Comparison of ENCODE assay signal across 8 mouse cellular contexts in genomic region chr9:118099395-118099794, GRCm38 (mm10). TPM values are rescaled to one million over a fixed set of nuclear protein-coding genes. Genes with fewer than 3 reads are reported as not detected.
DNase-seq lines count a peak whose midpoint lies in the region; ATAC-seq and TF ChIP-seq lines count a peak whose summit lies in the region.

No protein-coding gene starts in this region.

- no peak for TF ChIP-seq POLR2A in kidney, adult 2 months (IDR thresholded peaks at IDR 0.05; ENCODE audit: low read depth, low read length)

- H3K4me1 ChIP-seq in kidney, adult 2 months (ENCODE audit: control insufficient read depth, insufficient read depth, low read length) = no peaks in the 10 kb centered on the region
- H3K4me1 ChIP-seq in hindbrain, postnatal 0 days (ENCODE audit: insufficient read depth, low read length) = no peaks in the 10 kb centered on the region

- ATAC-seq in hindbrain, postnatal 0 days = peak; percentile 79

- no peaks in the 10 kb centered on the region for H3K9me3 ChIP-seq in hindbrain, postnatal 0 days (ENCODE audit: low read length)

- peak; percentile 5 for DNase-seq in kidney, adult 2 months
- no peak for DNase-seq in kidney, postnatal 10 days
- DNase-seq in CD4-positive helper T cell, adult 2 months (ENCODE audit: low read depth, low spot score) = peak; percentile 39
- DNase-seq in R1 (ENCODE audit: low read depth, low spot score) = peak; percentile 32
- DNase-seq in hindbrain, postnatal 0 days (ENCODE audit: low spot score) = peak; percentile 77
- DNase-seq in yolk sac, embryonic 10.5 days (ENCODE audit: low spot score) = no peak
- DNase-seq in heart, postnatal 4 days = no peak
- no peak for DNase-seq in neural tube, embryonic 10.5 days (ENCODE audit: extremely low spot score, low spot score)

- no peak overlapping the region for H3K4me2 ChIP-seq in hindbrain, postnatal 0 days (ENCODE audit: low read depth, low read length)

- no peak for TF ChIP-seq CTCF in kidney, adult 2 months (conservative IDR thresholded peaks at IDR 0.05; ENCODE audit: insufficient read depth, insufficient read length, low read depth, low read length)
- peak; percentile 74 for TF ChIP-seq CTCF in hindbrain, postnatal 0 days (IDR thresholded peaks at IDR 0.05; ENCODE audit: low read depth)

- no peak overlapping the region for H3K27ac ChIP-seq in kidney, adult 2 months (ENCODE audit: insufficient read depth, low read depth, low read length)
- no peak overlapping the region for H3K27ac ChIP-seq in hindbrain, postnatal 0 days

- WGBS in kidney, adult 2 months = 35% methylated on average over 4 of the region's 4 CpGs
- 47% methylated on average over 4 of the region's 4 CpGs for WGBS in hindbrain, postnatal 0 days

- H3K36me3 ChIP-seq in kidney, adult 2 months (ENCODE audit: control insufficient read depth, insufficient read depth, low read length) = no peaks in the 10 kb centered on the region
- H3K36me3 ChIP-seq in hindbrain, postnatal 0 days (ENCODE audit: insufficient read depth, low read length) = no peaks in the 10 kb centered on the region

- no peak overlapping the region for H3K9ac ChIP-seq in hindbrain, postnatal 0 days (replicated peaks; ENCODE audit: low read length)

- no peak overlapping the region for H3K4me3 ChIP-seq in kidney, adult 2 months (ENCODE audit: insufficient read depth, low read depth, low read length)
- H3K4me3 ChIP-seq in hindbrain, postnatal 0 days (ENCODE audit: low read length) = no peak overlapping the region

- H3K27me3 ChIP-seq in kidney, adult 2 months (replicated peaks; ENCODE audit: control insufficient read depth, insufficient read depth, low read length) = no peaks in the 10 kb centered on the region
- no peaks in the 10 kb centered on the region for H3K27me3 ChIP-seq in hindbrain, postnatal 0 days (ENCODE audit: insufficient read depth, low read length)

RNA-seq across cellular contexts. Expression of gene Cmc1, which starts 50.6 kb away (rescaled TPM):
- 3.1 and 7.1 TPM in 2 replicates for polyA plus RNA-seq in kidney, adult 2 months (2012; rRNA removed)
- total RNA-seq in hindbrain, postnatal 0 days (2014; rRNA removed) = 2.0 and 2.3 TPM in 2 replicates
- polyA plus RNA-seq in hindbrain, postnatal 0 days (2015; fragmentation: Nextera tagmentation; extraction: Ambion mirVana) = 44.5 and 51.9 TPM in 2 replicates
- 10 to 100 TPM; 25.9 to 27.9 TPM for total RNA-seq in heart, postnatal 4 days (2021)

RNA-seq across cellular contexts. Expression of gene Azi2, which starts 59.1 kb away (rescaled TPM):
- 24.0 and 26.2 TPM in 2 replicates for polyA plus RNA-seq in kidney, adult 2 months (2012; rRNA removed)
- 57.6 and 82.5 TPM in 2 replicates for total RNA-seq in hindbrain, postnatal 0 days (2014; rRNA removed)
- polyA plus RNA-seq in hindbrain, postnatal 0 days (2015; fragmentation: Nextera tagmentation; extraction: Ambion mirVana) = 61.3 and 64.3 TPM in 2 replicates
- 10 to 100 TPM; 71.9 to 73.7 TPM for total RNA-seq in heart, postnatal 4 days (2021)

Comparison
In these comparisons a context has a peak if more than half of its experiments do, and no peak if none do; other contexts are left out.
1. DNase-seq: peak in kidney, adult 2 months (single experiment), CD4-positive helper T cell, adult 2 months (single experiment), R1 (single experiment) and hindbrain, postnatal 0 days (single experiment); none in kidney, postnatal 10 days (single experiment), yolk sac, embryonic 10.5 days (single experiment), heart, postnatal 4 days (single experiment) and neural tube, embryonic 10.5 days (single experiment).